ENCODE assay signal across 8 mouse cellular contexts in the genomic region with DNA sequence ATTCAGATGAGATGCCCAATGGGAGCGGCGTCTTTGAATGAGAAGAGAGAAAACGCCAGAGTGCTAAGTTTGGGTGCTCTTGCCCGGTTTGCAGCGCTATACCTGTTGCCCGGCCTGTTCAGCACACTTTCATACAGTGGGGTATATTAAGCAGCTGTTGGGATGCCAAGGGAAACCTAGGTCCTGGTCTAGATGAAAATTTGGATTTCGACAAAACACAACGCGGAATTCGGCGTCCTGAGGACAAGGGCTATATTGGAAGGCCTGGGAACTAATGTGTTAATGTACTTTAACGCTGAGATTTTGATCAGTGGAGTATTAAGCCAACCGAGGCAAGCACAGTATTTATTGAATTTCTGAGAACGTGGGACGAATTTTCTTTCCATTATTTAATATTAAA. TPM values are rescaled to one million over a fixed set of nuclear protein-coding genes. Genes with fewer than 3 reads are reported as not detected.
DNase-seq lines count a peak whose midpoint lies in the region; ATAC-seq and TF ChIP-seq lines count a peak whose summit lies in the region.

No protein-coding gene starts in this region.

- H3K27me3 ChIP-seq in heart, embryonic 12.5 days (replicated peaks) = no peaks in the 10 kb centered on the region
- H3K27me3 ChIP-seq in midbrain, embryonic 11.5 days (ENCODE audit: control insufficient read depth, insufficient read depth, low read length) = no peaks in the 10 kb centered on the region

- H3K9ac ChIP-seq in heart, embryonic 12.5 days = peak overlapping the region; percentile 88
- peak overlapping the region; percentile 91 for H3K9ac ChIP-seq in midbrain, embryonic 11.5 days (ENCODE audit: low read length)

- H3K27ac ChIP-seq in heart, embryonic 12.5 days (ENCODE audit: poor library complexity, severe bottlenecking) = peak overlapping the region; percentile 95
- H3K27ac ChIP-seq in bone marrow macrophage, adult 2 months (ENCODE audit: insufficient read depth, low read depth, low read length) = peak overlapping the region; percentile 95
- no peak overlapping the region; the same call in 1 of the 2 replicates for H3K27ac ChIP-seq in midbrain, embryonic 11.5 days (ENCODE audit: low read depth, low read length)

- no peak for DNase-seq in heart, postnatal 14 days
- DNase-seq in heart, postnatal 4 days = peak; percentile 10
- DNase-seq in midbrain, embryonic 11.5 days (ENCODE audit: low spot score, missing footprints) = peak; percentile 88
- DNase-seq in frontal cortex, postnatal 14 days (ENCODE audit: low spot score in 2 of 2) = no peak
- no peak for DNase-seq in thymus, postnatal 14 days

- peak overlapping the region; percentile 87 for H3K4me2 ChIP-seq in heart, embryonic 12.5 days
- peak overlapping the region; percentile 77 for H3K4me2 ChIP-seq in midbrain, embryonic 11.5 days

- H3K36me3 ChIP-seq in heart, embryonic 12.5 days = 0 out of 2 replicates have a peak, but pooled peaks cover 7% of the 10 kb centered on the region
- no peaks in the 10 kb centered on the region for H3K36me3 ChIP-seq in midbrain, embryonic 11.5 days (ENCODE audit: control insufficient read depth, insufficient read depth, low read length)

- peak overlapping the region; percentile 79 for H3K4me3 ChIP-seq in heart, embryonic 12.5 days
- peak overlapping the region; percentile 86 for H3K4me3 ChIP-seq in bone marrow macrophage, adult 2 months (ENCODE audit: insufficient read depth, low read length)
- peak overlapping the region; percentile 89 for H3K4me3 ChIP-seq in midbrain, embryonic 11.5 days (ENCODE audit: low read depth, low read length)

- intact Hi-C loops in heart, postnatal 14 days (cut with DNase I) = loop anchor here (2.0 kb wide), 2 partner anchors 15 to 35 kb away; no protein-coding TSS in a partner anchor

- no peak for TF ChIP-seq CTCF in bone marrow macrophage, adult 2 months (IDR thresholded peaks at IDR 0.05; ENCODE audit: low read depth, low read length)

- peaks cover 11% of the 10 kb centered on the region for H3K4me1 ChIP-seq in heart, embryonic 12.5 days (replicated peaks)
- H3K4me1 ChIP-seq in bone marrow macrophage, adult 2 months (ENCODE audit: control insufficient read depth, insufficient read depth, low read length) = peaks cover 14% of the 10 kb centered on the region
- H3K4me1 ChIP-seq in midbrain, embryonic 11.5 days (ENCODE audit: control insufficient read depth, insufficient read depth, low read length) = peaks cover 5% of the 10 kb centered on the region; the same call in 1 of the 2 replicates

- no peak for TF ChIP-seq POLR2A in bone marrow macrophage, adult 2 months (IDR thresholded peaks at IDR 0.05; ENCODE audit: borderline replicate concordance, low read depth, low read length)

- WGBS in heart, embryonic 12.5 days = 2% methylated on average over 15 of the region's 15 CpGs
- WGBS in midbrain, embryonic 11.5 days = 1% methylated on average over 15 of the region's 15 CpGs

- no peak for ATAC-seq in heart, embryonic 12.5 days (ENCODE audit: insufficient number of reproducible peaks, low FRiP score)
- no peak for ATAC-seq in midbrain, embryonic 11.5 days (ENCODE audit: low FRiP score)
- no peak for ATAC-seq in activated CD4-positive, CD25-positive, alpha-beta regulatory T cell, adult 4 months

- H3K9me3 ChIP-seq in heart, embryonic 12.5 days (replicated peaks) = no peaks in the 10 kb centered on the region
- H3K9me3 ChIP-seq in midbrain, embryonic 11.5 days (ENCODE audit: control insufficient read depth, low read length) = no peaks in the 10 kb centered on the region

RNA-seq across cellular contexts. Expression of a gene that starts 0.9 kb away (rescaled TPM):
- polyA plus RNA-seq in heart, embryonic 12.5 days (2016; fragmentation: Nextera tagmentation; extraction: Ambion mirVana) = 10.4 and 10.5 TPM in 2 replicates
- 1 to 10 TPM; 8.9 to 9.1 TPM for total RNA-seq in heart, postnatal 14 days (2021)
- polyA plus RNA-seq in bone marrow macrophage, adult 2 months (2012; ENCODE audit: insufficient read depth, insufficient read length, missing spikeins) = 45.5 and 47.4 TPM in 2 replicates
- total RNA-seq in heart, postnatal 4 days (2021) = 10 to 100 TPM; 10.4 to 14.0 TPM
- 11.1 and 12.0 TPM in 2 replicates for polyA plus RNA-seq in midbrain, embryonic 11.5 days (2014; fragmentation: Nextera tagmentation; extraction: Ambion mirVana)
- 1 to 10 TPM; 5.3 to 8.6 TPM for polyA plus RNA-seq in activated CD4-positive, CD25-positive, alpha-beta regulatory T cell, adult 4 months (2017; shearing (Covaris generic))

RNA-seq across cellular contexts. Expression of a gene that starts 37.5 kb away (rescaled TPM):
- 19.5 and 21.1 TPM in 2 replicates for polyA plus RNA-seq in heart, embryonic 12.5 days (2016; fragmentation: Nextera tagmentation; extraction: Ambion mirVana)
- total RNA-seq in heart, postnatal 14 days (2021) = 10 to 100 TPM; 11.0 to 11.6 TPM
- polyA plus RNA-seq in bone marrow macrophage, adult 2 months (2012; ENCODE audit: insufficient read depth, insufficient read length, missing spikeins) = 8.2 and 9.5 TPM in 2 replicates
- total RNA-seq in heart, postnatal 4 days (2021) = 10 to 100 TPM in 1 of 2 experiments, 1 to 10 TPM in 1; 9.4 to 12.0 TPM
- 48.1 and 52.6 TPM in 2 replicates for polyA plus RNA-seq in midbrain, embryonic 11.5 days (2014; fragmentation: Nextera tagmentation; extraction: Ambion mirVana)
- 10 to 100 TPM; 12.3 to 13.8 TPM for polyA plus RNA-seq in activated CD4-positive, CD25-positive, alpha-beta regulatory T cell, adult 4 months (2017; shearing (Covaris generic))

Comparison
In these comparisons a context has a peak if more than half of its experiments do, and no peak if none do; other contexts are left out.
1. DNase-seq: peak in heart, postnatal 4 days (single experiment) and midbrain, embryonic 11.5 days (single experiment); none in heart, postnatal 14 days (0 of 2), frontal cortex, postnatal 14 days (0 of 2) and thymus, postnatal 14 days (single experiment).
2. Peak in every context shown above with its lines, with median percentiles within 50 percentile points of each other: H3K4me3 ChIP-seq.